Comparison of ENCODE assay signal across 7 mouse cellular contexts in the genomic region with DNA sequence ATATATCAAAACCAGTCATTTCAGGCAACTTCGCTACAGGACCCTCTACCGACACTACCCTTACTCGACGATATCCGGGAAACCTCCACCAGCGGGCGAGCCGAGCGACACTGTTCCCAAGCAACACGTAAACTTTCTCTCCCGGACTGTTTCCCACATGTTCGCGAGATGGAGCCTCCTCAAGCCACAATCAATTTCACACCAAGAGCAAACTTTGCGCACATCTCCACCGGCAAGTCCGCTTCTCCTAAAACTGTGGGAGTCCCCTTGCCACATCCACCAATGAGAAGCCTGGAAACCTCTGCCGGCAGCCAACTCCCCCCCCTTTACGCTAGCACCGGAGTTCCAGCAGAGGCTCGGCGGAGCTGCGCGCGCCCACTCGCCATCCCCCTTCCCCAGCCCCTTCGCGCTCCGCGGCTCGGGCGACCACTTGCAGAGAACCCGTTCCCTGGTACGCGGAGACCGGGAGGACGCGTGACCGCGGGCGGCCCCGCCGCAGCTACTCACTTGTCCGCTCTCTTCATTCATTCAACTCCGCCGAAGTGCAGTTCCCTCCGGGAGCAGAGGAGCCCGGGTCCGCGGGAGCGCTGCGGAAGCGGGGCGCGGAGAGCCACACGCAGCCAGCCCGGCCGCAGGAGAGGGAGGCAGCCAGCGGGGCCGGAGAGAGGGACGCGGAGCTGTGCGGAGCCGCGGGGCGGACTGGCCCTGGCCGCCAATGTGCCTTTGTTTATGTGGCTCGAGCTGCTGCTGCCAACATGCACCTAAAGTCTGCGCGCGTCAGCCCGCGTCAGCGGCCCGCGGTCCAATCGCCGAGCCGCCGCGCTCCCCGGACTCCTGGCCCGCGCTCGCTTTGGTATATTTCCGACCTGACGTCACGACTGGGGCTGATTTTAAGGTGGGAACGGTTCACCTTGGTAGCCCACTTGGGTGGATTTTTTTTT. TPM values are rescaled to one million over a fixed set of nuclear protein-coding genes. Genes with fewer than 3 reads are reported as not detected.
DNase-seq lines count a peak whose midpoint lies in the region; ATAC-seq lines count a peak whose summit lies in the region.

No protein-coding gene starts in this region.

- peak overlapping the region; percentile 74 for H3K9ac ChIP-seq in limb, embryonic 13.5 days
- H3K9ac ChIP-seq in midbrain, embryonic 14.5 days (replicated peaks; ENCODE audit: low read length) = peak overlapping the region; percentile 45

- peak overlapping the region; percentile 99 for H3K4me2 ChIP-seq in limb, embryonic 13.5 days (replicated peaks)
- peak overlapping the region; percentile 95 for H3K4me2 ChIP-seq in midbrain, embryonic 14.5 days (ENCODE audit: low read length)

- no peaks in the 10 kb centered on the region for H3K36me3 ChIP-seq in limb, embryonic 13.5 days
- no peaks in the 10 kb centered on the region for H3K36me3 ChIP-seq in midbrain, embryonic 14.5 days (ENCODE audit: control insufficient read depth, insufficient read depth, low read length)

- H3K4me3 ChIP-seq in limb, embryonic 13.5 days = peak overlapping the region; percentile 82
- H3K4me3 ChIP-seq in midbrain, embryonic 14.5 days (replicated peaks; ENCODE audit: low read depth, low read length) = peak overlapping the region; percentile 65

- under 1% methylated on average over 86 of the region's 88 CpGs for WGBS in limb, embryonic 13.5 days
- under 1% methylated on average over 88 of the region's 88 CpGs for WGBS in midbrain, embryonic 14.5 days

- peak; percentile 84 for ATAC-seq in limb, embryonic 13.5 days (ENCODE audit: low FRiP score, low read depth)
- peak; percentile 82 for ATAC-seq in midbrain, embryonic 14.5 days (ENCODE audit: low FRiP score, low TSS enrichment)

- peaks cover 46% of the 10 kb centered on the region for H3K27me3 ChIP-seq in limb, embryonic 13.5 days
- H3K27me3 ChIP-seq in midbrain, embryonic 14.5 days (ENCODE audit: control insufficient read depth, insufficient read depth, low read length) = peaks cover 73% of the 10 kb centered on the region

- peaks cover 36% of the 10 kb centered on the region for H3K4me1 ChIP-seq in limb, embryonic 13.5 days
- H3K4me1 ChIP-seq in midbrain, embryonic 14.5 days (ENCODE audit: control insufficient read depth, insufficient read depth, low read length) = peaks cover 18% of the 10 kb centered on the region; the same call in 1 of the 2 replicates

- peak; percentile 93 for DNase-seq in adrenal gland, adult 2 months
- peak; percentile 89 for DNase-seq in embryo, embryonic 11 days
- peak; percentile 84 to 88 for DNase-seq in heart, adult 18-20 months
- peak; percentile 79 for DNase-seq in kidney, adult 18-20 months
- peak; percentile 87 for DNase-seq in midbrain, embryonic 14.5 days
- DNase-seq in spleen, postnatal 36 days (ENCODE audit: low spot score in 2 of 2) = peak; percentile 60 to 69

- peak overlapping the region; percentile 39; the same call in 1 of the 2 replicates for H3K27ac ChIP-seq in limb, embryonic 13.5 days
- H3K27ac ChIP-seq in midbrain, embryonic 14.5 days (replicated peaks; ENCODE audit: low read depth, low read length) = peak overlapping the region; percentile 67; the same call in 1 of the 2 replicates

- H3K9me3 ChIP-seq in limb, embryonic 13.5 days = no peaks in the 10 kb centered on the region
- no peaks in the 10 kb centered on the region for H3K9me3 ChIP-seq in midbrain, embryonic 14.5 days (ENCODE audit: control insufficient read depth, low read length)

RNA-seq across cellular contexts. Expression of a gene that starts 9.3 kb away (rescaled TPM):
- total RNA-seq in adrenal gland, adult 2 months (2021) = 10 to 100 TPM; 21.0 to 21.7 TPM
- 5.5 and 8.7 TPM in 2 replicates for polyA plus RNA-seq in adrenal gland, adult 2 months (2012; rRNA removed)
- total RNA-seq in heart, adult 18-20 months (2021) = 1 to 10 TPM; 1.7 TPM
- 8.7 and 9.1 TPM in 2 replicates for polyA plus RNA-seq in limb, embryonic 13.5 days (2015; fragmentation: Nextera tagmentation; extraction: Ambion mirVana)
- polyA plus RNA-seq in midbrain, embryonic 14.5 days (2014; fragmentation: Nextera tagmentation; extraction: Ambion mirVana) = 23.8 and 30.9 TPM in 2 replicates

Comparison
In these comparisons a context has a peak if more than half of its experiments do, and no peak if none do; other contexts are left out.
1. Peak in every context shown above with its lines: DNase-seq, ATAC-seq, H3K4me3 ChIP-seq and H3K27ac ChIP-seq.